Mouse (Mus musculus): Measurements from ENCODE around the gene Masp1.

- TF ChIP-seq USF1 (IDR thresholded peaks at IDR 0.05; ENCODE audit: low read depth) (no peak), MAX (IDR thresholded peaks at IDR 0.05) (no peak), CTCF (IDR thresholded peaks at IDR 0.05; ENCODE audit: control insufficient read depth, insufficient read depth, insufficient read length) (no peak), MYOG (IDR thresholded peaks at IDR 0.05; ENCODE audit: control insufficient read depth, extremely low read depth, insufficient read length) (no peak), MYOD1 (IDR thresholded peaks at IDR 0.05; ENCODE audit: control insufficient read depth, insufficient read length, low read depth) (no peak), FOSL1 (IDR thresholded peaks at IDR 0.05; ENCODE audit: insufficient read depth, low read length, poor library complexity, severe bottlenecking) (no peak), CEBPB (IDR thresholded peaks at IDR 0.05; ENCODE audit: low read depth) (no peak)
Observed at GRCm38 (mm10) chr16:23479872-23480603, 40.6 kb downstream of the Masp1 start.

Measured in C2C12 (cell line).